Mouse (Mus musculus) v-Abl transformed pro-B cells (cell line): ENCODE measurements around the gene Schip1.

ENCODE experiments used
- in situ Hi-C, 2 experiments: fragments of 400-800 bp; cut with MboI; formaldehyde crosslinking; loops; one replicate each; pipeline ENCODE4 v1.15.1; 2025; ENCODE audit not compliant: unreplicated experiment in 2 of 2

Gene Schip1

DNA sequence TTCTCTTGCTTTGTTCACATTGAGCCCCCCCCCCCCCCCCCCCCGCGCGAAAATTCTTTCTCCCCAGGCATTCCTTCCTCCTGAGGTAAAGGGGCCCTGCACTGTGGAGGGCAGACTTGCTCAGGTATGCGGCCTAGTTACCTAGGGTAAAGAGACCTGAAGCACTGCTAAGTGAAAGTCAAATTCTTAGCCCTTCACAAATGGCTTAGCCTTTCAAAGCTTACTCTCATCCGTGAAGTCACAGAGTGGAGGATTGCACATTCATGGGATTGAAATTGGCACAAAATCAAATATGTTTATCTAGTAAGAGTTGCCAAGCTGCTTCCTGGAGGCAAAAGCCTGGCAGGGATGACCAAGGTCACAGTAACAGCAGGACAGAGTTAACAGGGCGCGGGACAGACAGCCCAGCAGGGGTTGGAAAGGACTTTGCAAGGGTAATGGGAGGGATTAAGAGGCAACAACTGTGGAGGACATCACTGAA is 470.0 kb downstream of the Schip1 start:
- in situ Hi-C loops, result no loop called here

DNA sequence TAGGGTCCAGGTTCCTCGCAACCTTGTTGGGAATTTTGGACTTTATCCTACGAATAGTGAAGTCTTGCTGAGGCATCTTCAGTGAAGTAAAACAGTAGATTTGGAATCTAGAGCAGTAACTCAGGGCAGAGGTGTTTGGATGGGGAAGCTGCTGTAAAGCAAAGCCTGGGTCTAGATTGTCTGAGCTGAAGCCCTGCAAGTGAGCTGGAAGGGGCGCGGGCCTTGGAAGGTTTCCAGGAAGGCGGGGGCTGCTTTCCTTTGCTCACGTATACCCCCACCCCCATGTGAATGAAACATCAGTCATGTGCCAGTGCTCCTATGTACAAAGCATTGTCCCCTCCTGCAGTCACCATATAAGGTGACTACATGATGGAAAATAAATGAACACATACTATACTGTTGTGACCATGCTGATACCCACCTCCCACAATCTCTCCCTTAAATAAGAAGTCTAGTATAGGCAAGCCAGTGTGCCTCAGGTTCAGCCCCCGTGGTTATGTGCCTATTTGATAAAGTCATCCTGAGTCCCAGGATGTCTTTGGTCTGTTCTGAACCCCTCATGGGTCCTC is 470.6 kb downstream of the Schip1 start:
- in situ Hi-C loops, result no loop called here

DNA sequence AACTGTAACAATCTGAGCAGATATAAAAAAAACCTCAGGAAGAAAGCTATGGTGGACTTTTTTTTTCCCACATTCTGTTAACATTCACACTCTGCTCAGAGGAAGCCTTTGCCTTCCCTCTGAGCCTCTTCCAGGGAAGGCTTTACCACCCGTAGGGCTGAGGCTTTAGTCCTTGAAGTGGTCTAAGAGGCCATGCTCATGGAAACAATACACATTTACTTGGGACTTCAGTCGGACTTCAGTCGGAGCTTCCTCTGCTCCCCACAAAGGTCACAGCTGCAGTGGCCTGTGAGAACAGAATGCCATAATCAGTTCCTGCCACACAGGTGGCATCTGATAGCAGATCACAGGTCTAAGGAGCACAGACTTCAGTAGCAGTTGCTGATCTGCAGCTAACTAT is 471.5 kb downstream of the Schip1 start:
- in situ Hi-C loops, result no loop called here

DNA sequence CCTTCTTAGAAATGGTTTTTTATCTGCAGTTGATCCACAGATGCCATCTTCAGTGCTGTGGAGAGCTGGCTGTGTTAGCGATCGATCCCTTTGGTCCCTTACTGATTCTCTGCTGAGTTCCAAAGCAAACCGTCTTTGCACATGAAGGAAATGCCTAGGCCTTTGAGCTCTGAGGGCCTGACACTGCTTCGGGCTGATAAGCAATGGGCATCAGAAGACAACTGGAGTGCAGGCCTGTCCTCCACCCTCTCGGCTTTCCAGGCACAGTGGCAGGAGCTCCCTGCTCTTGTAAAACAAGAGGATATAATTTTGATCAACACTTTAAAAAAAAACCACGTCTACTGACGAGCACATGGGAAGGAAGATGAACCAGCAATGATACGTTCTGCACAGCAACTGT is 477.1 kb downstream of the Schip1 start:
- in situ Hi-C loops, result no loop called here

DNA sequence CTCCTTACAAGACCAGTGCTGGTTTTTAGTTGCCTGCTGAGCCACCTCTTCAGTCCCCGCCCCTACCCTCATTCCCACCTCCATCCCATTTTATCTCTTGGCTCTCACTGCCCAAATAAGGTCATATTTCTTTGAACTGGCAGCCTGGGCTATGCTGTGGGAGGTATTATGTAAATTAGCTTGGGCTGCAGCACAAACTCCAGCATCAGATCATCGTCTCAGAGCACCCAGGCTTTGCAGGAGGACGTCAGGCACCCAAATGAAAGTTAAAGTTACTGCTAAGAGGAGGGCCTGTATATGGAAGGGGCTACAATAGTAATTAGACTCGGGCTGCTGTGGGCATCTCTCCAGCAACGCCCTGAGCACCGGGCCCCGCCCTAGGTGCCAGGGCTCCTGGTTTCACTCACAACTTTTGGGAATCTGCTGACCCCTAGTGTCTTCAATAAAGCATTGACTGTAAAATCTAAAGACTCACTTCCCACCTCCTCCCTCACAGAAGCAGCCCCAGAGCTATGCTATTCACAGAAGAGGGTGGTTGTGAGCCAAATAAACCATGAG is 478.4 kb downstream of the Schip1 start:
- in situ Hi-C loops, result no loop called here

DNA sequence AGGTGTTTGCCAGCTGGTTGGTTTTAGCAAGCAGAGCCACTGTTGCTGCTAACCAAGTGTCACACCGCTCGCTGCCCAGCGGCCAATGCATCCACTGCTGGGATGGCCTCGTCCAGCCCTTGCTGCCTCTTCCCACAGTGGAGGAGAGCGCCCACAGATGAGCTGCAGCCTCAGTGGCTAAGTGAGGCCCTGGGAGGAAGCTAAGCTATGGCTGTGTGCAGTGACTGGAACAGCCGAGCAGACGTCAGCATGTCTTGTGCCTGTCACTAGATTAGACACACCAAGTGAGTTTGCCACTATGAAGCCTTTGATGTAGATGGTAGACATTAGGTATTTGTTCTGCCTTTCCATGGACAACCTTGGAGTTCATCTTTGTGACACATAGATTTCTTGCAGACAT is 480.2 kb downstream of the Schip1 start:
- in situ Hi-C loops, result no loop called here

DNA sequence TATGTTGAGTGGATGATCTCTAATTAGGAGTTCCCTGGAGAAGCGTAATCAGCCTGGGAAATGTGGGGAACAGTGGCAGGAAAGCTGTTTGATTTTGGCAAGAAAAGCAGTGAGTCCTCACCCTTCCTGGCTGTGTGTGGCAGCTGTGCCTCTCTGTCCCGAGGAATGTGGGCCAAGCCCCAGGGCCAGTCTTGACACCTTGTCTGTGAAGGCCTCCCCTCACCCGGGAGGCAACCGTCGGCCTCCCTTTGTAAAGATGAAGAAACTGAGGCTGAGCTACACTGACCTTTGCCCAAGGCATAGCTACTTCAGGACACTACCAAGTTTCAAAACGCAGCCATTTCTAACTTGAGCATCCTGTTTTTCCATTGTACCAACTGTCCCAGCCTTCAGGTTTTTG is 481.3 kb downstream of the Schip1 start:
- in situ Hi-C loops, result no loop called here

DNA sequence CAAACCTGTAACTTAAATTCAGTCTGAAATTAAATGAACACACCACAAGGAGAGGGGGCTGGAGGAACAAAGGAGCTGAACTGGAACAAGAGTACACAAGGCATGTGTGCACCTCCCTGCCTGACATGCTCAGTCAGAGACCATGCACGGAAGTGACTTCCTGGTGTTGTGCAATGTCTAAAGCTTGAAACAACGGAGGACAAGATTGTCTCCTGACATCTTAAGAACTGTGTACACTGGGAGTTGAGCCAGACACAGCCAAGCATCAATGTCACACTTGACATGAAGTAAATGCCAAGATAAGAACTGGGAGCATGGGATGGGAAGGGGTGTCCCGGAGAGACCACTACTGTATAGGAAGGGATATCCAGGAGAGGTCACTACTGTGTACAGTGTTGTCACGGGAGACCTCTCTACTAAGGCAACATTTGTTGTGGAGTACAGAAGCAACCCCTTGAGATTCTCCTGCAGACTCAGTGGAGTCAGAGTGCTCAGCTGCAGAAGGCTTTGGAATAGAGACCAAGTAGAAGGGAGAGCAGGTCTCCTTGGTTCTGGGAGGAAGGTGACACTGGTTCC is 490.6 kb downstream of the Schip1 start:
- in situ Hi-C loops, result loop anchor here in 1 of 2 experiments (25.0 kb wide), 1 partner anchor 1332 kb away; no protein-coding TSS in a partner anchor

DNA sequence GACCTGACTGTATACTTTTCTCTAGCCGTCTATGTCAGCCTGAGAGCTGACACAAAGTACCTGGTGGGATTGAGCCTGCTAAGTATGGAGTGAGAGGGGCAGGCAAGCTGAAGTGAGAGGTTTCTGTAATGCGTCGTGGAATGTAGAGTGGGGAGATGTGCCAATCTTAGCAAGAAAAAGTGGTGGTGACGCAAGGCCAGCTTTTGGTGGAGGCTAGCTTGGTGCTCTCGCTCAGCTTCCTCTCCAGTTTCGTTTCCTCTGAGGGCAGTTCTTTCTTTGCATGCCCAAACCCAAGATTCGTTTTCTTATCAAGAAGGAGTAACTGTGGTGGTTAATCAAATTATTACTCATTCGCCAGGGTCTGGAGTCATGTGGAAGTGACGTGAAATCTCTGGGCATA is 492.3 kb downstream of the Schip1 start:
- in situ Hi-C loops, result loop anchor here in 1 of 2 experiments (25.0 kb wide), 1 partner anchor 1330 kb away; no protein-coding TSS in a partner anchor

DNA sequence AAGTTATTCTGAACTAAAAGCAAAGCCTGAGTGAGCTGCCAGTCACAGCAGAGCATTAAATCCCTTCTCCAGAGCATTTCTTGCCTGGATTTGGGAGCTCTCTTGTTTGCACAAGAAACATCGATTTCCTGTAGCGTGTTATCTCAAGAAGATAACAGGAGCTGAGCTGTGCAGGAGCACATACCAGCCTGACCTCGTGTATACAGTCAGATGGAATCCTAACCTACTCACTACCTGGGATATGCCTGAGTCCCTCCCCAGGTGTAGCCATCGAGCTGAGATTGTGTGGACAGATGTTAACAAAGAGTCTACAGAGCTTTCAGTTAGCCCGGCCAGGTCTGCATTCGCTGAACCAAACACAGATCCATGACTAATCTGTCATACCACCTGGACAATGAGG is 494.1 kb downstream of the Schip1 start:
- in situ Hi-C loops, result loop anchor here in 1 of 2 experiments (25.0 kb wide), 1 partner anchor 1329 kb away; no protein-coding TSS in a partner anchor

DNA sequence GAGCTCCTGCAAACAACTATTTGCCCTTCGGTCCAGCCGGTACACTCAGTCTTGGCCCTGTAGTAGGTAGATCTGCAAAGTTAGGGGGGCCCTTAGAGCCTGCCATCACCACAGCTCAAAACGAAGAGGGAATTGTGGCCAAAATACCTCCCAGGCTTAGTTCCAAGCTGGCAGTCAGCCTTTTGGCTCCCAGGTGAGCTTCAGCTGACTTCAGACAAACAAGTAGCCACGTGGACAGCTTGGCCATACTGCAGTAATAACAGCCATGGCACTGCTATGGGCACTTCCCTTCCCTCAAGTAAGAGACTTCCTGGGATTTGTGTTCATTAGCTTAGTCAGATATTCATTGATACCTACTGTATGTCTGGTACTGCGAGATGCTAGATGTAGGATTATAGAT is 495.5 kb downstream of the Schip1 start:
- in situ Hi-C loops, result loop anchor here in 1 of 2 experiments (25.0 kb wide), 1 partner anchor 1327 kb away; no protein-coding TSS in a partner anchor

DNA sequence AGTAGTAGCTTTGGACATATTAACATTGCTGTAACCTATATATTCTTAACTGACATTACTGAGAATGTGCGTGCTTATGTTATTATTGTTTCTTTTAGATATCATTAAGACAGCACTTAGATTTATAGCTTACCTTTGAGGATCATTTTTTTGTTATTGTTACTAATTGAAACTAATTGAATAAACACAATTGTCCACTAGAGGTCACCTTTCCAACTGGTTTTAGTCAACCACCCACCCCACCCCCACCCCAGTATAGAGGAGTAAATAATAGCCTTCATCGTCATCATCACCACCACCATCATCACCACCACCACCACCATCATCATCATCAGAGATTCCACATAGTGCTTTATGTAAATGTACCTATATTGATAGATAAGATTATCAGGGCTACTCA is 498.2 kb downstream of the Schip1 start:
- in situ Hi-C loops, result loop anchor here in 1 of 2 experiments (25.0 kb wide), 1 partner anchor 1324 kb away; no protein-coding TSS in a partner anchor

DNA sequence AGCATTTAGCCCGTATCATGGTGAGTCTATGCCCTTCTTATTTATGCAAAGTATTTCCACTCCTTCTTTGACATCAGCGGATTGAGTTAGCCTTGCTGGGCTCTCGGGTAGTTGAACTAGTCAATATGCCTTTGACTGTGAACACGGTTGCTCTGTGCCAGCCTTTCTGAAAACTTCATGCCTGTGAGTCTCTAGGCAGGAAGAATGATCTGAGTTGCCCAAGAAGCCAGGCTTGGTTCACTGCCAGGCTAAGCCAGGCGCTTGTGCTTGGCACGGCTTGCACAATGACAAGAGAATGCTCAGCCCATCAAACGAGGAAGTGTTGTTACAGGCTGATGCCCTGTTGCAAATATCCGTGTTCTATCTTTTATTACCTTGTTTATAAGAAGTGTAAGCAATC is 499.3 kb downstream of the Schip1 start:
- in situ Hi-C loops, result loop anchor here in 1 of 2 experiments (25.0 kb wide), 1 partner anchor 1323 kb away; no protein-coding TSS in a partner anchor

DNA sequence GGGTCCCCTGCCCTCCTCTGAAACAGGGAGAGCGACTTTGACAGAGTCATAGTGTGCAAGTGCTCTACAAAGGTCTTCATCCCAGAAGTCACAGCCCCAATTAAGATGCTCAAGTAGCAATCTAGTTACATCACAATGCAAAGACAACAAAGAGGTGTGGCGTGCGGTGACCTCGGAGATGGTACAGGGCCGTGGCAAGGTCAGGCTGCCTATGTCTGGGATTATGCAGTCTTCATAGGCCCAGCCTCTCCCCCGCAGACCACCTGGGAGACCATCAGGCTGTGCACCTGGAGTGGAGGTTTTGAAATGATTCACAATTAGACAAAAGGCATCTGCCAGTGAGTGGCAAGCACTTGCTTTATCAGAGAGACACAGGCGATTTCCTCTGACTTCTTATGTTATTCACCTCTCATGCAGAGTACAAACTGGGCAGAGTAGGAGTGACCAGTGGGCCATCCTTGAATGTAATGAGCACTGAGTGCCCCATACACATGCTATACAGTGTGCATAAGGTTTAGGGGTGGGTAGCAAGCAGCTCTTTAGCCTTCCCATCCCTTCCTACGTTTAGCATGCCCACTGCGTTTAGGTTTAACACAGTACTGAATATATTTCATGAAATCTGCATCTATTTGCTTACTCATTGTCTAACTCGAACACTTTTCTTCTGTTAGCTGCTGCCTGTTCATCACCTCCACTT is 500.5 kb downstream of the Schip1 start:
- in situ Hi-C loops, result loop anchor here in 1 of 2 experiments (25.0 kb wide), 1 partner anchor 1322 kb away; no protein-coding TSS in a partner anchor

DNA sequence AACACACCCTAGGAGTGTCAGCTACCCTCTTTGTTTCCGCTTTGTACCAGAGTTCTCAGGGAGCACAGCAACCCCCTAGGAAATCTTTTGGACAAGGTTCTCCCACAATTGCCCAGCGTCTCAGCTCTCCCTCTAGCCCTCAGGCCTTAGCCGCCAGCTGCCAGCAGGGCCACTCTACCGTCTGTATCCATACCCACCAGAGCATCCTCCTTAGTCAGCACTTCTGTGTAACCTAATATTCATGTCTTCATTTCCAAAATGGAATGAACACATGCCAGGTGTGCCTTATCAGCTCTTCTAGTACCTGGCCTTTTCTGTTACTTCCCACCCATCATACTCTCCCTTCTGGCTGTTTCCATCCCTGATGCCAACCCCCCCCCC is 501.1 kb downstream of the Schip1 start:
- in situ Hi-C loops, result loop anchor here in 1 of 2 experiments (25.0 kb wide), 1 partner anchor 1322 kb away; no protein-coding TSS in a partner anchor

DNA sequence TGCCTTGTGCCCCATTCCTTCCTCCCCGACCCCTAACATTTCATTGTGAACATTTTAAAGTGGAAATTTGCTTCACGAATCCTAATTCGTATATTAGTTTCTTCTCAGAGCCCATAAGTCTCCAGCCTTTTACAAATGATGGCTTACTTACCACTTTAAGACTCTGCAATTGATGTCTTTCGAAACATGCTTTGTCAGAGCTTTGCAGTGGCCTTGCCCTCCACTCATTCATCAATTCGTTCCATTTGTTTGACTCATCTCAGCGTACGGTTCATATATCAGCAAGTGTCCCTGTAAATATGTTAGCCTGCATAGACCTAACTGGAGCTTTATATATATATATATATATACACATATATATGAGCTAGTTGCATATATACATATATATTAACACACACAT is 503.0 kb downstream of the Schip1 start:
- in situ Hi-C loops, result loop anchor here in 1 of 2 experiments (25.0 kb wide), 1 partner anchor 1320 kb away; no protein-coding TSS in a partner anchor

DNA sequence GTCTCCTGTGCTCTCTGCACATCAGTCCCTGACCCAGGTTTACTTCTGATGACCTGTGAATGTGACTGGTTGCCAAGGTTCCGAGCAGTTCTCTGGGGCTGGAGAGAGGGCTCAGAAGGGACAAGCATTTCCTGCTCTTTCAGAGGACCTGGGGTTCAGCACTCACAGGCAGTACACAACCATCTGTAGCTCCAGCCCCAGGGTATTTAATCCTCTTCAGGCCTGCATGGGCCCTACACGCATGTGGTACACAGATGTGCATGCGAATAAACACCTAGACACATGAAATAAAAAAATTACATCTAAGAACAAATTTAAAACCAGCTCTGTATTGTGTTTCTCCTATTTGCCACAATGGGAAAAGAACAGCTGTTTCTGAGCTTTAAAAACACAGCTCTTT is 503.5 kb downstream of the Schip1 start:
- in situ Hi-C loops, result loop anchor here in 1 of 2 experiments (25.0 kb wide), 1 partner anchor 1319 kb away; no protein-coding TSS in a partner anchor

DNA sequence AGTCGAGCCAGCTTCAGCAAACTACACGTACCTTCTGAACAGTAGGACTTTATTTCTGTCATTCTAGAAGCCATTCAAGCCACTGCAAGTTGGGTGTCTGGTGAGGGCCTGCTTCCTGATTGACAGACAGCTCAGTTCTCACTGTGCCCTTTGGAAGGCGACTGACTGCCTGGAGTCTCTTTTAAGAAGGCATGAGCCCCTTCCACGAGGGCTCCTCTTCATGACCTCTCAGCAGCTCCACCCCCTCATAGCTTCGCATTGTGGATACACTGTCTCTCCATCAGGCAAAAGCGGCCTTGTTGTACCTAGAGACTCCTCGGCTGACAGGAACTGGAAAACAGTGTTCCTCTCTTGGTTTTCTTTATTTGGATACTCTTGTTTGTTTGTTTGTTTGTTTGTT is 504.1 kb downstream of the Schip1 start:
- in situ Hi-C loops, result loop anchor here in 1 of 2 experiments (25.0 kb wide), 1 partner anchor 1319 kb away; no protein-coding TSS in a partner anchor

DNA sequence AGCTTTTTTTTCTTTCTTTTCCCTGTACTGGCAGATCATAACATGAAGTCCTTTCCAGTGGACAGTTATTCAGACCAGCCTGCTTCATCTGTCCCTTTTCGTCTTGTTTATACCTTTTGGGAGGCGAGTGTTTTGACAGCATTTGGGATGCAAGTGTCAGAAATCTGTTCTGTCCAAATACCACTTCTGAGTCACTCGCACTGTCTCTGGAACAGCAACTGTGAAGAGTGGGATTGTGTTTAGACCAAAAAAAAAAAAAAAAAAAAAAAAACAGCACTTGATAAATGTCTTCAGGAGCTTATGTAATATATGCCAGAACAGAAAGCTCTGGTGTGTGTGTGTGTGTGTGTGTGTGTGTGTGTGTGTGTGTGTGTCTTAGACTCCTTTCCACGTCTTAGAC is 505.7 kb downstream of the Schip1 start:
- in situ Hi-C loops, result loop anchor here in 1 of 2 experiments (25.0 kb wide), 1 partner anchor 1317 kb away; no protein-coding TSS in a partner anchor
